Mouse (Mus musculus) hindlimb bud, embryonic 11.5 days (tissue): ENCODE results near the gene Ubl5.
"Not testable (repeated sequence)": the region's sequence is repeated elsewhere in the genome, so short reads cannot be mapped to it uniquely, and the experiment has no call there.

ENCODE experiments used
- DNase-seq: peaks from one replicate; pipeline ENCODE4 v3.0.0-alpha.2; 2012; ENCODE audit warnings: low read depth, low spot score; ENCODE audit errors: extremely low spot score

Gene Ubl5

DNA sequence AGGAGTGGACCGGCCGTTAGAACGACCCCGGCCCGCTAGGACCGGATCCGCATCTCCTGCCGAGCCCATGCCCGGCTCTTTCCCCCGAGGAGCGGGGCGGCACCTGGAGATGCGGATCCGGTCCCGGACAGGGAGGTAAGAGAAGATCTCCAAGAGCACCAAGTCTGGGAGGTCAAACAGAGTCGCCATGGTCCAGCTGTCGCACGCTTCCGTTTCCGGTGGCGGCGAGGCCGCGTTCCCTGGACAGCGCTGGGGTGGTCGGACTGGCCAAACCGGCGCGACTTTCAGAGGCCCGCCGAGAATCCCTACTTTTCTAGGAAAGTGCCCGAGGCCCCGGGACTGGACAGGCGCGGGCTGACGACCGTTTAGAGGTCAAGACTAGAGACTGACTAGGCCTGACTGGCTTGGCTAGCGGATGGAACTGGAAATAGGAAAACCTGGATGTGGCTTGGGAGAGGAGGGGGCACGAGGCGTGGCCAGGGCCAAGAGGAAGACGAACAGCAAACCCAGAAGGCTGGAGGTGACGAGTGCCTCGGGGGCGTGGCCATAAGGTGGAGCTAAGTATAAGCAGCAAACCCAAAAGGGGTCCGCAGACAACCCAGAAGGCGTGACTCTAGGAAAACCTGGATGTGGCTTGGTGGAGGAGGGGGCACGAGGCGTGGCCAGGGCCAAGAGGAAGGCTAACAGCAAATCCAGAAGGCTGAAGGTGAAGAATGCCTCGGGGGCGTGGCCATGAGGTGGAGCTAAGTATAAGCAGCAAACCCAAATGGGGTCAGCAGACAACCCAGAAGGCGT lies at the start of gene Ubl5:
Gene Ubl5, plus strand, starts transcription at position 778 of the 795 bp plus-strand sequence.
- DNase-seq: peak; percentile 94

DNA sequence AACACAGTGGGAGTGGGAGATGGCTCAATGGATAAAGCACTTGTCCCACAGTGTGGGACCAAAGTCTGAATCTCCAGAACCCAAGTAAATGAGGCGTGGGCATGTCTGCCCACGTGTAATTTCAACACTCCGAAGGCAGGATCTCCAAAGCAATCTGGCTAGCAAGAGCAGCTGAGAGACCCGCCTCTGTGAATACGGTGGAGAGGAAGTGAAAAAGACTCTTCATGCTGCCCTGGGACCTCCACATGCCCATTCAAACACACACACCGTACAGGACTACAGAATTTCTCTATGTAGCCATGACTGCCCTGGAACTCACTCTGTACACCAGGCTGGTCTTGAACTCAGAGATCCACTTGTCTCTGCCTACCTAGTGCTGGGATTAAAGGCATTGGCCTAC lies 41.4 kb upstream of the Ubl5 start:
- DNase-seq: no peak

DNA sequence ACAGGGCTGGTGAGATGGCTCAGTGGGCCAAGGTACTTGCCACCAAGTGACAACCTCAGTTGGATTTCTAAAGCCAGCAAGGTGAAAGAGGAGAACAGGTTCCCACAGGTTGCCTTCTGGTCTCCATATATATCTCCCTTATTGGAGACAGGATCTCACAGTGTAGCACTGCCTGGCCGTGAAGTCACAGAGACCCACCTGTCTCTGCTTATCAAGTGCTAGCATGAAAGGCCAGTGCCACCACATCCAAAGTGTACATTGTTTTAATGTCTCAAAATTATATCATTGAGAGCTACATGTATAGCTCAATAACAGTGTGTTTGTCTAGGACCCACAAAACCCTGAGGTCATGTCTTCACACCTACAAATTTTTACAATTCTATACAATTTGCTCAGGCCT lies 36.4 kb upstream of the Ubl5 start:
- no peak for DNase-seq

DNA sequence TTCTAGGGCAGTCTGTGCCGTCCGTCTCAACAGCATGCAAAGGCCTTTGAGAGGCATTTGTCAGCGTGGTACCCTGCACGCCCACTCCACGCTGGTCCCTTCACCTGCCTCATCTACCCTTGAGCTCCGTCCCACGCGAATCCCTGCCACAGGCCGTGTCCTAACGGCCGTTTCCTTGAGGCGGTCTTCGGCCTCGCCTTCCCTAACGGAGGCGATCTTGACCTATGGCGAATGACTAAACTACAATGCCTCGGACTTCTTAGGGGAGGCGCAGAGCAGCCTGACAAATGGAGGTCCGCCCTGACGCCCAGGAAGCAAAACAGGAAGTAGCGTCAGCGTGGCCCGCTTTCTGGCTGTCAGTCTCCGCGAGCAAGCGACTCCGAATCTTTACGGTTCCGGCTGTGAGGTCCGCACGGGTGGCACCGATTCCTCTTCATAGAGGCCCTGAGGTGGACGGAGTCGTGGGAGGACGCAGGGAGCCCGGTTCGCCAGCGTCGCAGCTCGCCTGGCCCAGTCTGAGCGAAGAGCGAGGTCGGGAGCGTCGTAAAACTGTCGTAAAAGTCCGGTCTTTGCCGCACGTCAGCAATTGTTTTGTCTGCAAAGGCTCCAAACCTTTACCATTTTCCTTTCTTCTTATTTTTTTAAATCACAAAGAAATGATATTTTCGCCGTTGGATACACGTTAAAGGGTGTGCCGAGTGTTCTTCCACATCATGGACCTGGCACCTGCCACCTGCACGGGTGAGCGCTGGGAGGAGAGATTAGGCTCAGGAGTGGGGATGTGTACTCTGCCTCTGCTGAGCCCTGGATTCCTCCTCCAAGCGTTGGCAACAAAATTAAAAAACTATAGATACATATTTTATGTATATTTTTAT lies 35.3 kb upstream of the Ubl5 start:
- peak; percentile 92 for DNase-seq

DNA sequence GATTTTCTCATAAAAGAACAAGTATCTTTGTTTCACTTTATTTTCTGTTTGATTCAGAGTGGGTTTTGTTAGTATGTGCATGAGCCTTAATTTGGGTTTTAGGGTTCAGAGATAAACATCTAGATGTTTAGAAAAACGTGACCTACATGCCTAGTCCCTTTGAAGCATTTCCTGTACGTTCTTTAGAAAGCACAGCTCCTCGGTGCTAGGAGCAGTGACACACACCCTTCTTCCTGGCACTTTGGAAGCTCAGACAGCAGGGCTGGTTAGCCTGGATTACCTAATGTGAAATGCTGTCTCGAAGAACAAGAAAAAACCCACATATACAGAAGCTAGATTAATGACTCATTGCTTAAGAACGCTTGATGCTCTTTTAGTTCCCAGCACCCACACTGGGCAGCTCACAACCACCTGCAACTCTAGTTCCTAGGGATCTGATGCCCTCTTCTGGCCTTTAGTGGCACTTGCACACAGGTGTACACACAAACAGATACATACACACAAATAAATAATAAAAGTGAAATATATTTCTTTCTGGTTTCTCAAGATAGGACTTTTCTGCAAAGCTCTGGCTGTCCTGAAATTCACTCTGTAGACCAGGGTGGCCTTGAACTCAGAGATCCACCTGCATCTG lies 32.7 kb upstream of the Ubl5 start:
- no peak for DNase-seq

DNA sequence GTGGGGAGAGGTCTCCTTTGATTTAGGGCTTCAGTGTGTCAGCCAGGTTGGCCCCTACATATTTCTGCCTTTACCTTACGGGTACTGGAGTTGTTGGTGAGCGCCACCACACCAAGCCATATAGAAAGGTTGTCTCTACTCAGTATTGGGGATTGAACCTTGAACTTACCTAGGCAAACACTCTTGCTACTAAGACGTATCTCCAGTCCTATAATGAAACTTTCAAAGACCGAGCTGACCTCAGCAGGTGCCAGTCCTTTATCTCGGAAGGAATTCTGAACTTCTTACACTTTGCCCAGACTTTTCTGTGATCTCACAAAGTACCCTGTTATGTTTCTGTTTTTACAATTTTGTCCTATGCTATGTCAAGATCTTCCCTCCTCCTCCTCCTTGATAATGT lies 30.7 kb upstream of the Ubl5 start:
- no peak for DNase-seq

DNA sequence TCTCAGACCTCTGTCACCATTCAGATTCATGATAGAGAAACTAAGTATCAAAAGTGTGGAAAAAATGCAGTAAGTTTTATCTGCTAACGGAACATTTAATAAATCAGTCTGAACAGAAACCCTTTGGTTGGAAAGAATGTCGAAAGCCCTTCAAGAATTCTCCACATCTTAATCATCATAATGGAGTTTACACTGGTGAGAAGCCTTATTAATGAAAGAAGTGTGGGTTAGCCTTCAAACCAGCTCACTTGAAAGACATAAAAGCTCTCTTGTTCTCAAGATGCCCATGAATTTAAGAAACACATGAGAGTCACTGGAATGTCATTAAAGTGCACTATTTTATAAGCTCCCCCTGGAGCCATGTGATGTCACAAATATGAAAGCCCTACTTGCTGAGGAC lies 26.0 kb upstream of the Ubl5 start:
- DNase-seq: no peak

DNA sequence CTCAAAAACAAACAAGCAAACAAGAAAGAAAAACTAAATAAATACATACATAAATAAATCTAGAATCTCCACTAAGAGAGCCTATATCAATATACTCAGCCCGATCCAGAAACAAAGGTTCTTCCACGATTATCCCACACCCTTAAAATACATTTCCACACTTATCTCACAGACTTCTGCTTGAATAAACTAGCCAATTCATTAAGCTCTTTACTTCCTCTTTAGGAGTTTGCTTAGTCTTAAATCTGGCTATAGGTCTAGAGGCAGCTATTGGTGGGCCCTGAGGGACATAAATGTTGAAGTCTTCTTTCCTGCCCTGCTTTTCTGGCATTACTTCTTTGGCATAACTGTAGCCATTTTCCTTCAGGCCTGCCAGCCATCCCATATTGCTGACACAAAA lies 11.3 kb upstream of the Ubl5 start:
- no peak for DNase-seq

DNA sequence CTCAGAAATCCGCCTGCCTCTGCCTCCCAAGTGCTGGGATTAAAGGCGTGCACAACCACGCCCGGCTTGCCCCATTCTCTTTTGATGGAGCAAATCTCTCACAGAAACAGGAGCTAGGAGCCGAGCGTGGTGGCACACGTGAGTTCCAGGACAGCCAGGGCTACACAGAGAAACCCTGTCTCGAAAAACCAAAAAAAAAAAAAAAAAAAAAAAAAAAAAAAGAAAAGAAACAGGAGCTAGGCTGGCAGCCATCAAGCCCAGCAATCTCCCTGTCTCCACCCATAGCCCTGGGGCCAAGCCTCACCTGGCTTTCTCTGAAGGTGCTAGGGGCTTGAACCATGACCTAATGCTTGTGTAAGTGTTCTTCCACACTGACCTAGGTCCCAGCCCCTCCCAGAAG lies 7.0 kb upstream of the Ubl5 start:
- not testable (repeated sequence) for DNase-seq

DNA sequence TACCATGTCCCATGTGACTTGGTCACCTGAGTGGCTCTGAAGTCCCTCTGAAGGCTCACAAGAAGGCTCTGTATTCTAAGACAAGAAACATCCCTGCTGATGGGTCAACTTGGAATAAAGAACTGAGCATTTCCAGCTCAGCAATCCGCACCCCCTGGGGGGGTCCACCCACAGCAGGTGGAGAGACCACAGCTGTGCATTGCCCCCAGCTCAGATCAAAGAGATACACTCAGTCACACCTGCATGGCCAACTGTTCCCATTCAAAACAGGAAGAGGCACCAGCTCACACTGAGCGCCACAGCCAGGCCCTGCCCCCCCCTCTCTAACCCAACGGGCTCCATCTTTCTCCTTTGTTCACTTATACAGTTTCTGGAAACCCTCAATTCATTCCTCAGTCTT lies 6.4 kb upstream of the Ubl5 start:
- no peak for DNase-seq

DNA sequence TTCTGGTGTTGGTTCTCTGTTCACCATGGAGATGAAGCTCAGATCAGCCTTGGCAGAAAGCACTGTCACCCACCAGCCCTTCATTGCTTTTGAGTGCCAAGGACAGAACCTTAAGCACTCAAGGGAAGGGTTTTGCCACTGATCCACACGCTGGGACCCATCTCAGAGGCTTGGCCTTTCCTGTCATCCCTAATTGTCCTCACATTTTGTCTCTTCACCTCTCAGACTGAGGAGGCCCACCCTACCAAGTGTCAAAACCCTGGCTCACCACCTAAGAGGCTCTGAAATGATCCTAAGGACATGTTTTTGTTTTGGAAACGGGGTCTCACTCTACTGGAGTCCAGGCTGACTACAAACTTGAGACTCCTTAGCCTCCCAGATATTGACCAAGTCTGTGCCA lies 5.9 kb upstream of the Ubl5 start:
- no peak for DNase-seq

DNA sequence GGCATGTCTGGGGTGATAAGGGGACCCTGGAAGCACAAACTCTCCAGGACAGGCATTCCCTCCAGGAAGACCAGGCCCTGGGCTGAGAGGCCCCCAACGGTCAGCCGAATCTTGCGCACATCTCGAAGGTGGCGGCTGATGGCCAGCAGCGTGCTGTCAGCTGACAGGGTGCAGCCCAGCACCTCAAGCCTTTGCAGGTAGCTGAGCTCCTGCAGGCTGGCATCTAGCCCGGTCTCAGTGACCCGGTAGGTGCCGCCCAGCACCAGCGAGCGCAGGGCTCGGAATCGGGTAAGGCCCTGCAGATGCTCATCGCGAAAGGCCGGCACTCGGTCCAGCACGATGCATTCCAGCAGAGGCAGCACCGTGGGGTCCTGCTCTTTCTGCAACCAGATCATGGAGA lies 4.1 kb upstream of the Ubl5 start:
- DNase-seq: no peak

DNA sequence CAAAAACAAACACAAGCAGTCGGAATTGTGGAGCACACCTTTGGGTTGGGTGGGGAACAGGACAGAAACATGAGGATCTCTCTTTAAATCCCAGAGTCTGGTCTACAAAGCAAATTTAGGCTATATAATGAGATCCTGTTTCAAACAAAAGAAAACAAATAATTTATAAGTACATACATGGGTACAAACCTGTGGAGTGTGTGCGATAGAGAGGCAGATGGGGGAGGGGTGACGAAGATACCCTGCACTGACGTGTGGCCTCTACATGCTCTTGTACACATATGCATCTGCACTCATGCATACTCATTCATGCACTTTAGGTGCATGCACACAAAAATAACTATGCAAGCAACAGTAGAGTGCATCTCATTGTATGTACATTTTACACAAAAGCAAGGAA lies 3.2 kb upstream of the Ubl5 start:
- no peak for DNase-seq

DNA sequence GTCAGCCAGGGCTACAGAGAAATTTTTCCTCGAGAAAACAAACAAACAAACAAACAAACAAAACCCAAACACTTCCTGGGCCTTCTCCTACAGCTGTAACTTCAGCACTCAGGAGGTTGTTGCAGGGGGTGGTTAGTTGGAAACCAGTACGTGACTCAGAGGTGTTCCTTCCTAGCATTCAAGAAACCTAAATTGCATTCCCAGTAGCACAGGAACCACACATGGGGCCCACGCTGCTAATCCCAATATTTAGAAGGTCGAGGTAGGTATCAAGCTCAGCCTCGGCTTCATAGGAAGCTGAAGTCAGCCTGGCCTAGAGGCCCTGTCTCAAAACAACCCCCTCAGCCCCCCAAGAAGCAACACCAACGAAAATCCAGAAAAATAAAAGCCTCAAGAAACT lies 1.2 kb upstream of the Ubl5 start:
- no peak for DNase-seq

DNA sequence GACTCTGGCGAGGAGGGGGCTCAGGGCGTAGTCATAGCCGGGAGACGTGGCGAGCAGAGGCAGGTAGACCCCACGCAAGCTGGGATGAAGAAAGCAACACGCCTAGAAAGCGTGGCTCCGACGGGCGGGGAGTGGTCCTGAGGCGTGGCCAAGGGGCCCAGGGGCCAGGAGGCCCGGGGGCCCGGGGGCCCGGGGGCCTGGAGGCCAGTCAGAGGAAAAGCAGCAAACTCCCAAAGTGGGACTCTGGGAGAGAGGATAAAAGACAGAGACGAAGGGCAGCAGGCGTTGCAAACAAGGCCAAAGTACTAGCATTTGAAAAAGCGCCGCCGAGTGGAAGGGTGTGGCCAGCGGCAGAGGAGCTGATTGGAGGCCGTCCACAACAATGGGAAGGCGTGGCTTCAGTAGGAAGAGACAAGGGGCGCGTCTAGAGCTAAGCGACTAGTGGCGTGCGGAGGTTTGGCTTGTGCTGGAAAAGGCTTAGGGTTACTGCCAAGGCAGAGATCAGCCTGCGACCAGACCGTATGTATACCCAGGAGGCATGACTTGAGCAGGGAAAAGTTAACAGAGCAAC lies 303 bp downstream of the Ubl5 start:
- DNase-seq: peak; percentile 56

DNA sequence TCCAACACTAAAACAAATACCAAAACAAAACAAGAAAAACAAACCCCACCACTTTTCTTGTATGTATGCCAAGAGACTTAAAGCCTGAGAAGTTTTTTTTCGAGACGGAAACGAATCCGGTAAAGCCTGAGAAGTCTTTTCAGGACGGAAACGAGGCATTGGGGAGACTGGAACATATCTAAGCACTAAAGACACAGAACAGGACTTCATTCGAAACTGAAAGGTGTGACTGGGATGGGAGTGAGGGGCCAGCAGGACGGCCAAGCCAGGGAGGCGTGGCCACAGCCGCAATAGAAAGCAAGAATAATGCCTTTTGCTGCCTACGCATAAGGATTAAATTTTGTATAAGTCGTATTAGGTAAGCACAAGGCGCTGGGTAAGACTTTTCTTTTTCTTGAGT lies 1.1 kb downstream of the Ubl5 start:
- DNase-seq: no peak

DNA sequence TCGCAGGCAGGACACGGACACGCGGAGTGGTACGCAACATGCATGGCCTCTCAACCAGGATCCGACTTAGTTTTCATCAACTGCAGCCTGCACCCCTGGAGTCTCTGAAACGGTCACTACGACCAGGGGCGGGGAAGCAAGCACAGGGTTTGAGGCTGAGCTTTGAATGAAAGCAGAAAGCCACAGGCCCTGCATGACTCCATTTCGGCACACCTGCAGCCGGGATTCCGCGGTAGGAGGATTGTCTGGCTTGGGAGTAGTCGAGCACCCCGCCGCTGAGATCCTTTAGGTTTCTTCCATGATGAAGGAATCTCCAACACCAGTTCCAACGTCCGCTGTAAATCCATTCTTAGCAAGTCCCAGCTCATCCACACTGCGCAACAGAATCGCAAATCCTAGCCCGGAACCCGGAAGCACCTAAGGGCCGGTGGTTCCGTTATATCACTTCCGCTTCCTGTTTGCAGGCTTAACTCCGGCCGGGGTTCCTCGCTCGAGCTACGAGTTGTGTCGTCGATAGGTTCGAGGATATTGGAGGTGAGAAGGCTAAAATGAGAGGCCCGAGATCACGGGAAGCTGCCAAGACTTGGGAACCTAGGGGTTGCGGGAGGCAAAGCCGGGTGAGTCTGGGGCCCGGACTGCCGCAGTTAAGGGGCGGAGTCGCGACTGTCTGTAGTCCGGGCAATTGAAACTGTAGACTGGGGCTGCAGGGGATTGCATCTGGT lies 1.8 kb downstream of the Ubl5 start, which contains the start of gene Fbxl12:
Gene Fbxl12, minus strand, starts transcription at position 408 of the 722 bp plus-strand sequence.
- peak; percentile 37 for DNase-seq

DNA sequence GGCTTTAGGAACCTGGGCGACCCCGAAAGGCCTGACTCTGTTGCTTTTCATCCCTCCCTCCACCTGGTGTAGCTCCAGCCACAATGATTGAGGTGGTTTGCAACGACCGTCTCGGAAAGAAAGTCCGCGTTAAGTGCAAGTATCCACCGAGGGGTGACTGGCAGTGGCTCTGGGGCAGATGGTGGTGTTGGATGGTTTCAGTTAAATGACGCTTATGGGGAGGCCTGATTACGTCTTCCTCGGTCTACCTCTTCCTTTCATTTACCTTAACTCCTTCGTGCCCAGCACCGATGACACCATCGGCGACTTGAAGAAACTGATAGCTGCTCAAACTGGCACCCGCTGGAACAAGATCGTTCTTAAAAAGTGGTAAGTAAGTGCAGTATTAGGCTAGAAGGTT lies 2.4 kb downstream of the Ubl5 start:
- no peak for DNase-seq

DNA sequence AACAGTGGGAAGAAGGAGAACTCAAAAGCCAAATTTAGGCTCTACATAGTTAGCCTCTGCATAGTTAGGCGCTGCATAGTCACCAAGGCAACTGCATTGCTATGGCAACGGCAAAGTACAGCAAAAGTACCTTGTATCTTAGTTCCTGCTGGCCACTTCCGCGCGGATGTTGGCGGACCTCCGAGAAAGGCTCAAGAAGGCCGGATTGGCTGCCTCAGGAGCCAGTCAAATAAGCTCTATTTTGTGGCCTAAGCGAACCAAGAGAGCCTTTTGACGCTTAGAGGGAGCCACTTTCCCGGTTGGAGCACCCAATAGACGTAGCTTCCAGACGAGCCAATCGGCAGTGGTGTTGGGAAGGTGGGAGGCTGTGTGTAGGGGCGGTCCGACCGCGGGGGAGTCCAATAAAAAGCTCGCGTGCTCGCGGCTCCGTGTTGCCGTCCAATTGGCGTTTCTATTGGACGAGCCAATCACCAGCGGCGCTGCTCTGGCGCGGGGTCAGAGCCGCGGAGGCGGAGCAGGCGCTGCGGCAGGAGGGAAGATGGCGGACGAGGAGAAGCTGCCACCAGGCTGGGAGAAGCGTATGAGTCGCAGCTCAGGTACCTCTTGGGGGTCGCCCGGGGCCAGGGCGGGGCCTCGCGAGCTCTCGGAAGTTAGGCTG lies 9.1 kb downstream of the Ubl5 start, which contains the start of gene Pin1:
Gene Pin1, plus strand, starts transcription at position 494 of the 658 bp plus-strand sequence.
- DNase-seq: peak; percentile 96

DNA sequence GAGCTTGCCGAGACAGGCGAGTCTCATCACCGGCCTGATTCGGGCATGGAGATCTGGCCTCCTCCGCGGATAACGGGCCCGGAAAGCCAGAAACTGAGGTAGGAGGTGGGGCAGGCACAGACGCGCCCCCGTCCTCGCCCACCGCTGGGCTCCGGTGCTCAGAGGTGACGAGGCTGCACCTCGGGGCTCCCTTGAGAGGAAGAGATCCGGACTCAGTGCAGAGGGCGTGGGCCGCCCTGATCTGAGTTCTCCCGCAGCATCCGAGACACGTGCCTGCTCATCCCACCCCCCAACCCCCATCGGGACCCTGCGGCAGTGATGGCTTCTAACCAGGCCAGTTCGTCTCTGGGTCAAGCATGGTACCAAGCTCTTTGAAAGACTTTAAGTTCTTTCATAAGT lies 9.6 kb downstream of the Ubl5 start:
- no peak for DNase-seq
